Mouse (Mus musculus): ENCODE results near the gene Slc9a8.

Gene Slc9a8

DNA sequence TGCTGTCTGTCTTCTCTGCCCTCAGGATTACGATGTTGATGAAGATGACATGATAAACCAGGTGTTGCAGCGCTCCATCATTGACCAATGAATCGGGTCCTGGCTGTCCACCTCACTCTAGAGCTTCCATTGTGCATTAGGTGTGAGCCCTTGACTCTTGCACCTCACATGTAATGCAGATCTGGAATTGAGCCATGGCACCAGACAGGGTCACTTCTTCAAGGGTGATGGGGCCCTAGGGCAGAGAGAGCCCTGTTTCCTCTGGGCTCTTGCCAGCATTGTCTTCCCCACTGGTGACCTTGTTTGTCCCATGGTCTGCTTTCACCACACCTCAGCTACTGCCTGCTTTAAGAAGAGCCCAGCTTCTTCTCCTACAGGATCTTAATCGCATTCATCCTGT, 93.1 kb downstream of the Slc9a8 start:
- no peak for DNase-seq

DNA sequence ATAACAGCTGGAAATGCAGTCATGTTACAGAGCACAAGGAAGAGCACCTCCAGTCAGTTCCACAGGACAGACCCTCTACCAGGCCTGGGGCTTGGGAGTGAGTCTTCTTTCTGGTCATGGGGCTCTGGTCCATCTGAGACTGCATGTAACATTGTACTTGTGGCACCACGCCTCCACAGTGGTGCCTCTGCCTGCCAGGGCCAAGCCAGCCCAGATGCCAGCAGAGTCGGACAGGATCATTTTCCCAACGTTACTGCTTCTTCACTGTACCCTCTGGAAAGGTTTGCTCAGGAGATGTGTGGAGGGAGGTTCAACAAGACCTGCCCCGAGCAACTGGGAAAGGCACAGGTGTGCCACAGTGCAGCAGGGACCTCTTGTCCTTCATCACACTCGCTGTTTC, 94.2 kb downstream of the Slc9a8 start:
- no peak for DNase-seq

DNA sequence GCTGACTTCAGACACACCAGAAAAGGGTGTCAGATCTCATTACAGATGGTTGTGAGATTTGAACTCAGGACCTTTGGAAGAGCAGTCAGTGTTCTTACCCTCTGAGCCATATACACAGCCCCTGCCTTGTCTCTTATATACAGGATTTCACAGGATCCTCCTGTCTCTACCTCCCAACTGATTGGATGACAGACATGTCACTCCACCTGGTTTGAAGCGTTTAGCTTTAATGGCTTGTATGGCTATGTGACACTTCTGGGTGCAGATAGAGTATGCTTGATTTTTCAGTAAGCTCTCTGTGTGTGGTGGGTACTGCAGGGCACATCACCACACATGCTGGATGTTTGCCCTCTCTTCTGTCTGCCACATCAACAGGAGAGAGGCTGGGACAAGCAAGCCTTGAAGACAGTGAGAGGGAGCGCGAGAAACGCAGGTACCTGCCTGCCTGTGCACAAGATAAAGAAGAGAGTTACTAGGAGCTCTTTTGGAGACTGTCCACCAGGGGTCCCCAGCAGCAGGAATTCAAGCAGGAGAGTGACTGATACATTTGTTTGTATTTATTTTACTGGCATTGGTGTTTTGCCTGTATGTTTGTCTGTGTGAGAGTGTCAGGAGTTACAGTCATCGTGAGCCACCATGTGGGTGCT, 98.2 kb downstream of the Slc9a8 start:
- DNase-seq = no peak
